Mouse (Mus musculus) MEL (cell line): ENCODE data around the gene Efna4. TPM values are rescaled to one million over a fixed set of nuclear protein-coding genes. Genes with fewer than 3 reads are reported as not detected.

Experiments
- DNase-seq: peaks from one replicate; pipeline ENCODE4 v3.0.0; 2011; ENCODE audit warnings: low read depth, low spot score
- H3K27ac ChIP-seq: 2 replicates; pipeline ENCODE4 v1.5.1; 2012; ENCODE audit warnings: low read depth, mild to moderate bottlenecking, control low read depth, low read length, moderate library complexity; ENCODE audit not compliant: control insufficient read depth
- H3K27me3 ChIP-seq, 2 experiments: fragments of 150-350 bp in 1 of 2; sonication (generic) in 1 of 2; 2 replicates each; pipeline ENCODE4 v1.6.1; 2012; ENCODE audit warnings: low read length in 2 of 2, mild to moderate bottlenecking in 2 of 2, improper control_type of control experiment in 1 of 2, moderate library complexity in 1 of 2; ENCODE audit not compliant: insufficient read depth in 2 of 2, control insufficient read depth in 1 of 2
- H3K36me3 ChIP-seq, 2 experiments: 2 replicates each; pipeline ENCODE4 v1.6.1; 2012 to 2014; ENCODE audit warnings: low read length in 2 of 2, improper control_type of control experiment in 1 of 2, inconsistent platforms in 1 of 2, mild to moderate bottlenecking in 1 of 2; ENCODE audit not compliant: insufficient read depth in 2 of 2, control insufficient read depth in 1 of 2
- H3K4me1 ChIP-seq, 2 experiments: fragments of 150-350 bp in 1 of 2; sonication (generic) in 1 of 2; 2 replicates each; pipeline ENCODE4 v1.6.1; 2012; ENCODE audit warnings: low read length in 2 of 2, improper control_type of control experiment in 1 of 2, mild to moderate bottlenecking in 1 of 2; ENCODE audit not compliant: insufficient read depth in 2 of 2, control insufficient read depth in 1 of 2
- H3K4me3 ChIP-seq, 2 experiments: fragments of 150-350 bp in 1 of 2; sonication (generic) in 1 of 2; 2 replicates each; pipeline ENCODE4 v1.5.1; 2012; ENCODE audit warnings: low read depth in 2 of 2, low read length in 2 of 2, mild to moderate bottlenecking in 2 of 2, moderate library complexity in 2 of 2, control low read depth in 1 of 2, improper control_type of control experiment in 1 of 2; ENCODE audit not compliant: control insufficient read depth in 1 of 2, insufficient read depth in 1 of 2
- H3K79me2 ChIP-seq: 2 replicates; pipeline ENCODE4 v1.6.1; 2012; ENCODE audit warnings: mild to moderate bottlenecking, low read length, moderate library complexity; ENCODE audit not compliant: control insufficient read depth, poor library complexity, insufficient read depth
- H3K9ac ChIP-seq: 2 replicates; pipeline ENCODE4 v1.6.1; 2012; ENCODE audit warnings: low read depth, mild to moderate bottlenecking, control low read depth, low read length, moderate library complexity; ENCODE audit not compliant: control insufficient read depth, poor library complexity, severe bottlenecking
- H3K9me3 ChIP-seq: fragments of 150-350 bp; sonication (generic); replicated peaks from 2 replicates; pipeline ENCODE4 v1.6.1; 2012; ENCODE audit warnings: mild to moderate bottlenecking, low read length, improper control_type of control experiment, moderate library complexity; ENCODE audit not compliant: insufficient read depth
- CHD1 ChIP-seq: IDR thresholded peaks from 2 replicates; pipeline ENCODE4 v1.6.1; 2012; ENCODE audit warnings: low read depth, mild to moderate bottlenecking, inconsistent platforms, low read length, improper control_type of control experiment
- EP300 ChIP-seq, 2 experiments: IDR thresholded peaks; 2 replicates each; pipeline ENCODE4 v1.6.1; 2011; ENCODE audit warnings: improper control_type of control experiment in 2 of 2, low read length in 2 of 2, low read depth in 1 of 2, mild to moderate bottlenecking in 1 of 2
- ETS1 ChIP-seq: IDR thresholded peaks from 2 replicates; pipeline ENCODE4 v1.6.1; 2012; ENCODE audit warnings: low read depth, mild to moderate bottlenecking, inconsistent platforms, low read length, improper control_type of control experiment, moderate library complexity
- JUND ChIP-seq: IDR thresholded peaks from 2 replicates; pipeline ENCODE4 v1.6.1; 2011; ENCODE audit warnings: low read depth, mild to moderate bottlenecking, improper control_type of control experiment, low read length
- KAT2A ChIP-seq: conservative IDR thresholded peaks from 2 replicates; pipeline ENCODE4 v1.6.1; 2012; ENCODE audit warnings: low read depth, low read length, improper control_type of control experiment, inconsistent platforms
- MAX ChIP-seq: IDR thresholded peaks from 2 replicates; pipeline ENCODE4 v1.6.1; 2011; ENCODE audit warnings: low read length, improper control_type of control experiment
- MAZ ChIP-seq: IDR thresholded peaks from 2 replicates; pipeline ENCODE4 v1.6.1; 2012; ENCODE audit warnings: low read depth, mild to moderate bottlenecking, inconsistent platforms, low read length, improper control_type of control experiment
- MEF2A ChIP-seq: IDR thresholded peaks from 2 replicates; pipeline ENCODE4 v1.6.1; 2014; ENCODE audit warnings: low read depth, mild to moderate bottlenecking, inconsistent platforms, low read length, improper control_type of control experiment; ENCODE audit not compliant: poor library complexity, insufficient replicate concordance, severe bottlenecking; ENCODE audit errors: extremely low read depth
- MXI1 ChIP-seq: IDR thresholded peaks from 2 replicates; pipeline ENCODE4 v1.6.1; 2011; ENCODE audit warnings: mild to moderate bottlenecking, low read depth, low read length, improper control_type of control experiment
- MYB ChIP-seq: IDR thresholded peaks from 2 replicates; pipeline ENCODE4 v1.6.1; 2011; ENCODE audit warnings: mild to moderate bottlenecking, low read depth, low read length, improper control_type of control experiment
- MYC ChIP-seq: IDR thresholded peaks from 2 replicates; pipeline ENCODE4 v1.6.1; 2011; ENCODE audit warnings: low read depth, mild to moderate bottlenecking, low read length, improper control_type of control experiment, moderate library complexity
- NELFE ChIP-seq: IDR thresholded peaks from 2 replicates; pipeline ENCODE4 v1.6.1; 2011; ENCODE audit warnings: low read depth, low read length, improper control_type of control experiment
- NRF1 ChIP-seq: IDR thresholded peaks from 2 replicates; pipeline ENCODE4 v1.6.1; 2014; ENCODE audit warnings: low read depth, mild to moderate bottlenecking, inconsistent platforms, low read length, improper control_type of control experiment, moderate library complexity; ENCODE audit not compliant: poor library complexity, insufficient read depth, severe bottlenecking
- RAD21 ChIP-seq: IDR thresholded peaks from 2 replicates; pipeline ENCODE4 v1.6.1; 2011; ENCODE audit warnings: mild to moderate bottlenecking, low read depth, low read length, improper control_type of control experiment
- RCOR1 ChIP-seq: IDR thresholded peaks from 2 replicates; pipeline ENCODE4 v1.6.1; 2012; ENCODE audit warnings: low read depth, mild to moderate bottlenecking, inconsistent platforms, low read length, improper control_type of control experiment
- USF2 ChIP-seq, 2 experiments: IDR thresholded peaks; 2 replicates each; pipeline ENCODE4 v1.6.1; 2011 to 2012; ENCODE audit warnings: improper control_type of control experiment in 2 of 2, low read length in 2 of 2, borderline replicate concordance in 1 of 2, inconsistent platforms in 1 of 2, low read depth in 1 of 2, mild to moderate bottlenecking in 1 of 2; ENCODE audit not compliant: insufficient read depth in 1 of 2
- ZMIZ1 ChIP-seq: IDR thresholded peaks from 2 replicates; pipeline ENCODE4 v1.6.1; 2012; ENCODE audit warnings: low read depth, mild to moderate bottlenecking, inconsistent platforms, low read length, improper control_type of control experiment, moderate library complexity
- ZNF384 ChIP-seq: IDR thresholded peaks from 2 replicates; pipeline ENCODE4 v1.6.1; 2012; ENCODE audit warnings: low read depth, mild to moderate bottlenecking, inconsistent platforms, low read length, improper control_type of control experiment
- polyA plus RNA-seq, 2 experiments: library from polyadenylated mRNA; stranded (reverse) in 1 of 2; unstranded in 1 of 2; fragments of >175 nt in 1 of 2; fragments of >200 nt in 1 of 2; gene quantifications; 2 replicates each; pipeline versions ENCODE4 v1.2.1 to v1.2.4; 2012; ENCODE audit warnings: low replicate concordance in 2 of 2, low read depth in 1 of 2; ENCODE audit not compliant: insufficient read length in 2 of 2, insufficient read depth in 1 of 2, missing spikeins in 1 of 2
- total RNA-seq: library from RNA; depleted of rRNA; stranded (reverse); fragments of 300-350 nt; gene quantifications from 2 replicates; pipeline ENCODE4 v1.2.3, GENCODE M21; 2012

Gene Efna4
- total and polyA plus RNA-seq, 3 experiments: 1.9 to 4.5 TPM; not detected in 1

DNA sequence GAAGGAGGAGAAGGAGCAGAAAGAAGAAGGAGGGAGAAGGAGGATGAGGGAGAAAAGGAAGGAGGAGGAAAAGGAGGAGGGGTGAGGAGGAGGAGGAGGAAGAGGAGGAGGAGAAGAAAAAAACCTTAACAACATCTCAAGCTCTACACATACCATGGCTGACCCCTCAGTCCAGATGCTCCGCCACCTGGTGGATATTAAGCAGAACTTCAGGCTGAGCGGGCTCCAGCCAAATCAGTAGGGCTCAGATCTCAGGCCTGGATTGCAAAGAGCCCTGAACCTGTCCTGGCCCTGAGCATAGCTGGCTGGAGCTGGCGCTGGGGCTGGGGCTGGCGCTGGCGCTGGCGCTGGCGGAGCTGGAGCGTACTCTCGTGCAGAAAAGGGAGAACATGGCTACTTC, 29.7 kb downstream of the Efna4 start (continued):
- no peak for TF ChIP-seq MYB
- no peak for TF ChIP-seq MYC
- no peak for TF ChIP-seq EP300 (IDR thresholded peaks at IDR 0.05; ENCODE audit: low read depth in 1 of 2, low read length in 2 of 2)
- 0 out of 2 replicates have a peak, but pooled peaks have one; percentile 55 for TF ChIP-seq MAZ
- no peak for TF ChIP-seq RCOR1
- TF ChIP-seq MEF2A: no peak
- no peak for TF ChIP-seq NELFE
- TF ChIP-seq CHD1: no peak
- TF ChIP-seq ZMIZ1: no peak

DNA sequence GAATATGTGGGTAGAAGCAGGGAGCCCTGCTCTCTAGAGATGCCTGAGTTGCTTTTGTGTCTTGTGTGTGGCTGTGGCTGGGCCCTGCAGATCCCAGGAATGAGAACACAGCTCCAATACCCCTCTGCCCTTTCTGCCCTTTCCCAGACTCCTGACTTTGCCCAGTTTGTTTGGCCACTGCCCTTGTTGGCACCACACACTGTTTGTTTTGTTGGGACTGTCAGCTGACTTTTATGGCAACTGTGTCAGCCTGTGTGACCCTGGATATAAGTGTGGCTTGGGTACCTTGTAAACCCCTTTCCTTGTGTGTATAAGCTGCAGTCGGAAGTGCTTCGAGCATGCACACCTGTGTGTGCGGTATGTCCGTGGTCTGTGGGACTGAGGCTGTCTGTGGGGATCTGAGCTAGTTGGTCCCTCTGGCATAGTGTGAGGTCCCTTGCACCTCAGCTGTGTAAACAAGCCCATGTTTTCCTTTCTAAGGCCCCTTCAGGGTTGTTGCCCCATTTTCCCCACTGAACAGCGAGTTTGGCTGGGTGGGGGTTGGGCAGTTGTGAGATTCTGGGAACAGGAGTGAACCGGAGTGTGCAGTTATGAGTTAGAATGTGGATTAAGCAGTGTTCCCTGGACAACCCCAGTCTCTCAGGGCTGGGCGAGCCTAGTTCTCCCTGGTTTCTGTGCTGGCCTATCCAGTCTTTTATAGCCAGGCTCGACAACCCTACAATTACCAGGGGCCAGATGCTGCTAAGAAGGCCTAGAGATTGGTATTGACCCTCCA, 32.1 kb downstream of the Efna4 start:
- no peak for DNase-seq
- H3K4me1 ChIP-seq: no peaks in the 10 kb centered on the region
- H3K4me3 ChIP-seq: no peak overlapping the region
- H3K9me3 ChIP-seq: no peaks in the 10 kb centered on the region
- TF ChIP-seq ZNF384: no peak
- TF ChIP-seq USF2 (IDR thresholded peaks at IDR 0.05; ENCODE audit: borderline replicate concordance in 1 of 2, insufficient read depth in 1 of 2, low read depth in 1 of 2, low read length in 2 of 2): no peak
- no peak for TF ChIP-seq JUND
- TF ChIP-seq NRF1: no peak
- no peak for TF ChIP-seq ETS1
- no peak for TF ChIP-seq MAX
- TF ChIP-seq MYC: no peak
- TF ChIP-seq MXI1: no peak
- TF ChIP-seq RAD21: no peak
- no peak for TF ChIP-seq KAT2A
- no peak overlapping the region for H3K27ac ChIP-seq
- H3K27me3 ChIP-seq: peaks cover 1 to 18% of the 10 kb centered on the region in 2 experiments; a peak in 3 of 4 replicates
- H3K36me3 ChIP-seq: no peaks in the 10 kb centered on the region
- no peaks in the 10 kb centered on the region for H3K79me2 ChIP-seq
- no peak overlapping the region for H3K9ac ChIP-seq
